Mouse (Mus musculus): Measurements from ENCODE around the gene Ncaph2. TPM values are rescaled to one million over a fixed set of nuclear protein-coding genes. Genes with fewer than 3 reads are reported as not detected.

Gene Ncaph2
- polyA plus RNA-seq, 1 experiment = 370 TPM

GRCm38 (mm10) chr15:89314107-89314506 lies 41.4 kb upstream of the Ncaph2 start:
- no peak for DNase-seq
- H3K27me3 ChIP-seq (ENCODE audit: control insufficient read depth, insufficient read depth, low read length) = no peaks in the 10 kb centered on the region
- H3K36me3 ChIP-seq (ENCODE audit: control insufficient read depth, insufficient read depth, low read length) = no peaks in the 10 kb centered on the region
- H3K27ac ChIP-seq (ENCODE audit: control insufficient read depth, insufficient read depth, low read length) = no peak overlapping the region
- no peak for TF ChIP-seq CTCF (IDR thresholded peaks at IDR 0.05; ENCODE audit: borderline replicate concordance, control insufficient read depth, extremely low read depth, insufficient read depth, low read length, poor library complexity)
- TF ChIP-seq POLR2A (IDR thresholded peaks at IDR 0.05; ENCODE audit: control insufficient read depth, extremely low read depth, insufficient read depth, low read length, poor library complexity) = no peak
- H3K4me1 ChIP-seq (replicated peaks; ENCODE audit: control insufficient read depth, insufficient read depth, low read length) = peaks cover 48% of the 10 kb centered on the region
- peak overlapping the region; percentile 91 for H3K4me3 ChIP-seq (ENCODE audit: control insufficient read depth, insufficient read depth, low read length)
- WGBS = 32% methylated on average over 3 of the region's 3 CpGs

GRCm38 (mm10) chr15:89314511-89315189 lies 40.9 kb upstream of the Ncaph2 start:
- DNase-seq = peak; percentile 43
- no peak overlapping the region for H3K27ac ChIP-seq (ENCODE audit: control insufficient read depth, insufficient read depth, low read length)
- TF ChIP-seq CTCF (IDR thresholded peaks at IDR 0.05; ENCODE audit: borderline replicate concordance, control insufficient read depth, extremely low read depth, insufficient read depth, low read length, poor library complexity) (no peak), POLR2A (IDR thresholded peaks at IDR 0.05; ENCODE audit: control insufficient read depth, extremely low read depth, insufficient read depth, low read length, poor library complexity) (no peak)
- peak overlapping the region; percentile 91 for H3K4me3 ChIP-seq (ENCODE audit: control insufficient read depth, insufficient read depth, low read length)
- no peaks in the 10 kb centered on the region for H3K36me3 ChIP-seq (ENCODE audit: control insufficient read depth, insufficient read depth, low read length)
- peaks cover 43% of the 10 kb centered on the region for H3K4me1 ChIP-seq (replicated peaks; ENCODE audit: control insufficient read depth, insufficient read depth, low read length)
- 1% methylated on average over 58 of the region's 58 CpGs for WGBS
- no peaks in the 10 kb centered on the region for H3K27me3 ChIP-seq (ENCODE audit: control insufficient read depth, insufficient read depth, low read length)

- DNase-seq = peak; percentile 98
- H3K27me3 ChIP-seq (ENCODE audit: control insufficient read depth, insufficient read depth, low read length) = no peaks in the 10 kb centered on the region
- no peak for TF ChIP-seq CTCF (IDR thresholded peaks at IDR 0.05; ENCODE audit: borderline replicate concordance, control insufficient read depth, extremely low read depth, insufficient read depth, low read length, poor library complexity)
- peak; percentile 89 for TF ChIP-seq POLR2A (IDR thresholded peaks at IDR 0.05; ENCODE audit: control insufficient read depth, extremely low read depth, insufficient read depth, low read length, poor library complexity)
- WGBS = 2% methylated on average over 37 of the region's 37 CpGs
- H3K36me3 ChIP-seq (ENCODE audit: control insufficient read depth, insufficient read depth, low read length) = no peaks in the 10 kb centered on the region
- H3K27ac ChIP-seq (ENCODE audit: control insufficient read depth, insufficient read depth, low read length) = no peak within 1 kb of the TSS
- H3K4me3 ChIP-seq (ENCODE audit: control insufficient read depth, insufficient read depth, low read length) = peak within 1 kb of the TSS; percentile 91
- peaks cover 37% of the 10 kb centered on the region for H3K4me1 ChIP-seq (replicated peaks; ENCODE audit: control insufficient read depth, insufficient read depth, low read length)
Measured at GRCm38 (mm10) chr15:89315190-89315731, 40.3 kb upstream of the Ncaph2 start, which contains the start of gene Sbf1. Gene Sbf1 (minus strand): TSS chr15:89315311.

- no peak for TF ChIP-seq POLR2A (IDR thresholded peaks at IDR 0.05; ENCODE audit: control insufficient read depth, extremely low read depth, insufficient read depth, low read length, poor library complexity)
- TF ChIP-seq CTCF (IDR thresholded peaks at IDR 0.05; ENCODE audit: borderline replicate concordance, control insufficient read depth, extremely low read depth, insufficient read depth, low read length, poor library complexity) = peak; percentile 57; the same call in 1 of the 2 replicates
- DNase-seq = peak; percentile 50
- no peak overlapping the region for H3K27ac ChIP-seq (ENCODE audit: control insufficient read depth, insufficient read depth, low read length)
- H3K4me3 ChIP-seq (ENCODE audit: control insufficient read depth, insufficient read depth, low read length) = no peak overlapping the region
- H3K27me3 ChIP-seq (ENCODE audit: control insufficient read depth, insufficient read depth, low read length) = no peaks in the 10 kb centered on the region
- 90% methylated on average over 11 of the region's 11 CpGs for WGBS
- H3K36me3 ChIP-seq (ENCODE audit: control insufficient read depth, insufficient read depth, low read length) = no peaks in the 10 kb centered on the region
- peaks cover 29% of the 10 kb centered on the region for H3K4me1 ChIP-seq (replicated peaks; ENCODE audit: control insufficient read depth, insufficient read depth, low read length)
Measured at GRCm38 (mm10) chr15:89316146-89316545, 39.4 kb upstream of the Ncaph2 start.

GRCm38 (mm10) chr15:89321264-89321663 lies 34.3 kb upstream of the Ncaph2 start:
- TF ChIP-seq POLR2A (IDR thresholded peaks at IDR 0.05; ENCODE audit: control insufficient read depth, extremely low read depth, insufficient read depth, low read length, poor library complexity) = no peak
- TF ChIP-seq CTCF (IDR thresholded peaks at IDR 0.05; ENCODE audit: borderline replicate concordance, control insufficient read depth, extremely low read depth, insufficient read depth, low read length, poor library complexity) = no peak
- Histone ChIP-seq H3K4me1 (replicated peaks; ENCODE audit: control insufficient read depth, insufficient read depth, low read length) (no peaks in the 10 kb centered on the region), H3K36me3 (ENCODE audit: control insufficient read depth, insufficient read depth, low read length) (no peaks in the 10 kb centered on the region), H3K27me3 (ENCODE audit: control insufficient read depth, insufficient read depth, low read length) (no peaks in the 10 kb centered on the region), H3K27ac (ENCODE audit: control insufficient read depth, insufficient read depth, low read length) (no peak overlapping the region), H3K4me3 (ENCODE audit: control insufficient read depth, insufficient read depth, low read length) (no peak overlapping the region)
- WGBS = 63% methylated on average over 8 of the region's 8 CpGs
- DNase-seq = no peak

- Histone ChIP-seq H3K4me3 (ENCODE audit: control insufficient read depth, insufficient read depth, low read length) (no peak within 1 kb of the TSS), H3K27ac (ENCODE audit: control insufficient read depth, insufficient read depth, low read length) (no peak within 1 kb of the TSS), H3K27me3 (ENCODE audit: control insufficient read depth, insufficient read depth, low read length) (no peaks in the 10 kb centered on the region), H3K36me3 (ENCODE audit: control insufficient read depth, insufficient read depth, low read length) (no peaks in the 10 kb centered on the region), H3K4me1 (replicated peaks; ENCODE audit: control insufficient read depth, insufficient read depth, low read length) (no peaks in the 10 kb centered on the region)
- TF ChIP-seq CTCF (IDR thresholded peaks at IDR 0.05; ENCODE audit: borderline replicate concordance, control insufficient read depth, extremely low read depth, insufficient read depth, low read length, poor library complexity) = no peak
- TF ChIP-seq POLR2A (IDR thresholded peaks at IDR 0.05; ENCODE audit: control insufficient read depth, extremely low read depth, insufficient read depth, low read length, poor library complexity) = no peak
- WGBS = 74% methylated on average over 26 of the region's 26 CpGs
- DNase-seq = no peak
Measured at GRCm38 (mm10) chr15:89322670-89323522, 32.6 kb upstream of the Ncaph2 start, which contains the start of gene Adm2. Gene Adm2 (plus strand): TSS chr15:89322720.
